ENCODE assay signal across 32 mouse cellular contexts in the genomic region with DNA sequence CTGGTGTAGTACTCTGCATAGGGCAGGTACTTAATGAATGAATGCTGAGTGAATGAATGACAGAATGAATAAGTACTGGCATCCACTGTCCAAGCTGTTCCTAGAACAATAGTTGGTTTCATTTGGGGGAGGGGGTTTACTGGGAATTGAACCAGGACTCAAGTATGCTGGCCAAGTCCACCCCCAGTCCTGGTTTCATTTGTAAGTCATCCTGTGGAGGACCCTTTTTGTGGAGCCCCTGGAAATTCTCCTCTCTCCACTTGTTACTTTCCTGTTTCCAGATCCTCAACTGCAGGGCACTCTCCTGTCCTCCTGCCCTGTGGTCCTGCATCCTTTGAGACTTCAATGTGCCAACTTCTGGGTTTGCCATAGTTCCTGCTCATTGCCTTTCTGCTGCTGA.
"Had no signal": no experiment of that assay in that cellular context is flagged by ENCODE, and none has a peak within 500 bp of the region (broad histone marks: within the 10 kb centered on the region; RNA-seq: fewer than 3 reads in every experiment).

No protein-coding gene starts in this region.

- H3K36me3 ChIP-seq: limb, embryonic 10.5 days; limb, embryonic 12.5 days; limb, embryonic 13.5 days; limb, embryonic 15.5 days; liver, embryonic 12.5 days; liver, embryonic 13.5 days; liver, embryonic 15.5 days; lung, embryonic 15.5 days; midbrain, embryonic 10.5 days; midbrain, embryonic 12.5 days; midbrain, embryonic 13.5 days; midbrain, embryonic 15.5 days; neural tube, embryonic 12.5 days had no signal

- DNase-seq: left cerebral cortex, postnatal 4 days; liver; liver, embryonic 13.5 days; liver, postnatal 0 days; lung, adult 18-20 months; lung, adult 2 months; lung, embryonic 14.5 days; lung, postnatal 10 days; lung, postnatal 14 days; lung, postnatal 36 days; lung, postnatal 4 days; midbrain, embryonic 14.5 days had no signal

- H3K27ac ChIP-seq: limb, embryonic 10.5 days; limb, embryonic 12.5 days; limb, embryonic 13.5 days; limb, embryonic 15.5 days; liver, embryonic 12.5 days; liver, embryonic 13.5 days; liver, embryonic 14.5 days; liver, embryonic 15.5 days; lung, embryonic 15.5 days; macrophage; midbrain, embryonic 10.5 days; midbrain, embryonic 12.5 days; midbrain, embryonic 13.5 days; midbrain, embryonic 15.5 days; neural tube, embryonic 12.5 days had no signal

- H3K4me1 ChIP-seq: limb, embryonic 13.5 days; limb, embryonic 15.5 days; lung, embryonic 15.5 days; midbrain, embryonic 13.5 days; midbrain, embryonic 15.5 days; neural tube, embryonic 12.5 days had no signal

- ATAC-seq: liver, embryonic 12.5 days; liver, postnatal 0 days; lung, postnatal 0 days; midbrain, embryonic 13.5 days; midbrain, embryonic 15.5 days; midbrain, embryonic 16.5 days had no signal

- H3K9me3 ChIP-seq: limb, embryonic 10.5 days; limb, embryonic 12.5 days; limb, embryonic 13.5 days; limb, embryonic 15.5 days; liver, embryonic 12.5 days; liver, embryonic 13.5 days; liver, embryonic 15.5 days; lung, embryonic 15.5 days; megakaryocyte, embryonic 14.5 days; midbrain, embryonic 10.5 days; midbrain, embryonic 12.5 days; midbrain, embryonic 13.5 days; midbrain, embryonic 15.5 days; neural tube, embryonic 12.5 days had no signal

- H3K4me2 ChIP-seq: limb, embryonic 12.5 days; limb, embryonic 13.5 days; limb, embryonic 15.5 days; liver, embryonic 11.5 days; liver, embryonic 12.5 days; liver, embryonic 13.5 days; liver, embryonic 15.5 days; lung, embryonic 14.5 days; lung, embryonic 15.5 days; midbrain, embryonic 11.5 days; midbrain, embryonic 12.5 days; midbrain, embryonic 13.5 days; midbrain, embryonic 15.5 days; neural tube, embryonic 12.5 days had no signal

- H3K9ac ChIP-seq: limb, embryonic 12.5 days; limb, embryonic 13.5 days; limb, embryonic 15.5 days; liver, embryonic 12.5 days; liver, embryonic 13.5 days; liver, embryonic 14.5 days; liver, embryonic 15.5 days; liver, postnatal 0 days; lung, embryonic 14.5 days; lung, embryonic 15.5 days; midbrain, embryonic 12.5 days; midbrain, embryonic 13.5 days; midbrain, embryonic 15.5 days; neural tube, embryonic 12.5 days had no signal

- H3K4me3 ChIP-seq: limb, embryonic 10.5 days; limb, embryonic 12.5 days; limb, embryonic 13.5 days; limb, embryonic 15.5 days; liver, embryonic 12.5 days; liver, embryonic 13.5 days; liver, embryonic 15.5 days; lung, embryonic 15.5 days; midbrain, embryonic 10.5 days; midbrain, embryonic 12.5 days; midbrain, embryonic 13.5 days; midbrain, embryonic 15.5 days; myocyte; neural tube, embryonic 12.5 days had no signal

- H3K27me3 ChIP-seq: limb, embryonic 12.5 days; limb, embryonic 13.5 days; limb, embryonic 15.5 days; lung, embryonic 15.5 days; midbrain, embryonic 12.5 days; midbrain, embryonic 13.5 days; midbrain, embryonic 15.5 days; neural tube, embryonic 12.5 days had no signal
